Mouse (Mus musculus): ENCODE data around the gene Klrc3.
"Not testable (repeated sequence)": the region's sequence is repeated elsewhere in the genome, so short reads cannot be mapped to it uniquely, and the experiment has no call there.

Gene Klrc3

DNA sequence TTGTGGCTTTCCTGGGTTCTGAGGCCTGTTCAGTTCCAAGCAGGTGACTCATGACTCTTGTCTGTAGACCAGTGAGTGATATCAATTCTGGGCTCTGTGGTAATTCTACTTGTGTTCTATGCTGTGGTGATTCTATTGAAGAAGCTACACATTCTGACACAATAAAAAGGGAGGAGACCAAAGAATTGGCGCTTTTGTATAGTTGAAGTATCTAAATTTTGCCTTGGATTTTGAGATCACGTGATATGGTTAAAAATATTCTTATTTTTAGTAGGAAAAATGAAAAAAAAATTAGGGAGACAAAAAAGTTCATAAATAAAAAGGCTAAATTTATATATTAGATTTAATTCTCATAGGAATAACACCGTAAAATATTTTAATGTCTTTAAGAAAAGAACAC is at the start of gene Klrc3:
Gene Klrc3, minus strand, starts transcription at position 101 of the 400 bp plus-strand sequence.
- not testable (repeated sequence) for DNase-seq (ENCODE audit: low spot score)

DNA sequence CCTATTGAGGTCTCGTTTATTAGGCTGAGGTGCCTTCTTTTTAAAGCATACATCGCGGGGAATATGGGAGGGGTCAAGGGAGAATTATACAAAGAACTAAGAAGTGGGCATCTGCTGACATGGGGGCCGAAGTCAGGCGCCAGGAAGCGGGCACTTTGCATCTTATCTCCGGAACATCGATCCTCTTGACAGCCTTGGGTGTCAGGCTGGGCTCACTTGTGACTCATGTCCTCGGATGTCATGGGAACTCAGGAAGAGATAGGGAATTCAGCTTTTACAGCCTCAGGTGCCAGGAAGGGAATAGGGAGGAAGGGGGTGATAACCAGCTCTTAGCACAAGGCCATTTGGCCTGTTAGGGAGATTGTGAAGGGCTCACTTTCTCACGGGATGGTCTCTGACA is 48.3 kb upstream of the Klrc3 start:
- DNase-seq (ENCODE audit: low spot score): not testable (repeated sequence)

DNA sequence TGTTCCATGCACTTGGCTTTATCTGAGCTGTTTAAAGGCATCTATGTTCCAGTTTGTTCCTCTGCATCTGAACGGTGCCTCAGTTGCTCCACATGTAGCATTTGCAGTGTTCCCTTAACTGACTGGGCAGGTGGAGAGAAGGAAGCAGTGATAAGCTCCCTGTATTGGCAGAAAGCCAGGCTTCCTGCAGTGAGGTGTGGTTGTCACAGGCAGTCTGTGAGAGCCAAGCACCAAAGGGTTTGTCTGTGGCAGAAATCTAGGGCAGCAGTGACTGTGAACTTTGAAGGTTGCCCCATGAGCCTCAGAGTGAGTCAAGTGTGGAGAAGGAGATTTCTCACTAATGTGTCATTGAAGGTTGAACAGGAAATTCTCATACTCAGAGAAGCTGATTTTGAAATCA is 37.2 kb upstream of the Klrc3 start:
- no peak for DNase-seq (ENCODE audit: low spot score)

DNA sequence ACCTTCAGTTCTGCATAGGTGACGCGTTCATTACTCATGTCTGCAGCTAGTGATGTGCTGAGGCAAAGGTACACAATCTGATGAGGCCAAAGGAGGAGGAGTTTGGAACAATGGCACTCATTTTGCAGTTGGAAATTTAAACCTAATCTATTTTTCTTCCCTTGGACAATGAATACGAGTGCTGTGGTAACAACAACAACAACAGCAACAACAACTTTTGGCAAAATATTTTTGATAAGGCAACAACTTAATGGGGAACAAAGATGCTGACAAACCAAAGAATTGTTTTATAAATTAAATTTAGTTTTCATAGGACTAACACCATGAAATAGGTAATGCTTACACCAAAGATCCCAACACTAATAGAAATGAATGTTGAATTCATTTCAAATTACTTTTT is 35.7 kb upstream of the Klrc3 start, which contains the start of gene Klrc1:
Gene Klrc1, minus strand, starts transcription at position 101 of the 400 bp plus-strand sequence.
- no peak for DNase-seq (ENCODE audit: low spot score)

DNA sequence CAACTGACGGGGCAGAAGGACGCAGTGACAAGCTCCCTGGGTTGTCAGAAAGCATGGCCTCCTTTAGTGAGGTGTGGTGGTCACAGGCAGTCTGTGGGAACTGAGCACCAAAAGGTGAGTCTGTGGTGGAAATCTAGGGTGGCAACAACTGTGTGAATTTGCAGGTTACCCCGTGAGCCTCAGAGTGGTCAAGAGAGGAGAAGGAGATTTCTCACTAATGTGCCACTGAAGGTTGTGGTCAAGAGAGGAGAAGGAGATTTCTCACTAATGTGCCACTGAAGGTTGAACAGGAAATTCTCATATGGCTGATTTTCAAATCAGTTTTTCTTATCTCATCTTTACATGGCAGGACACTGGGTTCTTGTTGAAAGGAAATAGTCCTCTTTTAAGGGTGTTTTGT is 18.2 kb upstream of the Klrc3 start:
- not testable (repeated sequence) for DNase-seq (ENCODE audit: low spot score)

DNA sequence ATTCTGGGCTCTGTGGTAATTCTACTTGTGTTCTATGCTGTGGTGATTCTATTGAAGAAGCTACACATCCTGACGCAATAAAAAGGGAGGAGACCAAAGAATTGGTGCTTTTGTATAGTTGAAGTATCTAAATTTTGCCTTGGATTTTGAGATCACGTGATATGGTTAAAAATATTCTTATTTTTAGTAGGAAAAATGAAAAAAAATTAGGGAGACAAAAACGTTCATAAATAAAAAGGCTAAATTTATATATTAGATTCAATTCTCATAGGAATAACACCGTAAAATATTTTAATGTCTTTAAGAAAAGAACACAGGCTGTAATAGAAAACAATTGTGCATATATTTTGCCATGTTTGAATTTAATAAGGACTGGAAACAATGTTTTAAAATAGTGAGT is 17.5 kb upstream of the Klrc3 start, which contains the start of gene Klrc2:
Gene Klrc2, minus strand, starts transcription at position 101 of the 400 bp plus-strand sequence.
- DNase-seq (ENCODE audit: low spot score): not testable (repeated sequence)

DNA sequence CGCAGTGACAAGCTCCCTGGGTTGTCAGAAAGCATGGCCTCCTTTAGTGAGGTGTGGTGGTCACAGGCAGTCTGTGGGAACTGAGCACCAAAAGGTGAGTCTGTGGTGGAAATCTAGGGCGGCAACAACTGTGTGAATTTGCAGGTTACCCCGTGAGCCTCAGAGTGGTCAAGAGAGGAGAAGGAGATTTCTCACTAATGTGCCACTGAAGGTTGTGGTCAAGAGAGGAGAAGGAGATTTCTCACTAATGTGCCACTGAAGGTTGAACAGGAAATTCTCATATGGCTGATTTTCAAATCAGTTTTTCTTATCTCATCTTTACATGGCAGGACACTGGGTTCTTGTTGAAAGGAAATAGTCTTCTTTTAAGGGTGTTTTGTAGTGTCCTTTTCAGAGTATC is 917 bp upstream of the Klrc3 start:
- DNase-seq (ENCODE audit: low spot score): not testable (repeated sequence)

DNA sequence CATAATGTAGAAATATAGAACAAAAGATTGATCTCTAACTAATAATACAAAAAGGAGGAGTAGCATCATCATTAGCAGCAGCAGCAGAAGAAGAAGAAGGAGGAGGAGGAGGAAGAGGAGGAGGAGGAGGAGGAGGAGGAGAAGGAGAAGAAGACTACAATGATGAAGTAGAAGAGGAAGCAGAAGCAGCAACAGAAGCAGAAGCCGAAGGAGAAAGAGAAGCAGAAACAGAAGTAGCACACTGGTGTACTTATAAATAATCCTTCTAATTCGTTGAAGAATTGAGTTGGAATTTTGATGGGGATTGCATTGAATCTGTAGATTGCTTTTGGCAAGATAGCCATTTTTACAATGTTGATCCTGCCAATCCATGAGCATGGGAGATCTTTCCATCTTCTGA is 12.1 kb downstream of the Klrc3 start:
- not testable (repeated sequence) for DNase-seq (ENCODE audit: low spot score)

DNA sequence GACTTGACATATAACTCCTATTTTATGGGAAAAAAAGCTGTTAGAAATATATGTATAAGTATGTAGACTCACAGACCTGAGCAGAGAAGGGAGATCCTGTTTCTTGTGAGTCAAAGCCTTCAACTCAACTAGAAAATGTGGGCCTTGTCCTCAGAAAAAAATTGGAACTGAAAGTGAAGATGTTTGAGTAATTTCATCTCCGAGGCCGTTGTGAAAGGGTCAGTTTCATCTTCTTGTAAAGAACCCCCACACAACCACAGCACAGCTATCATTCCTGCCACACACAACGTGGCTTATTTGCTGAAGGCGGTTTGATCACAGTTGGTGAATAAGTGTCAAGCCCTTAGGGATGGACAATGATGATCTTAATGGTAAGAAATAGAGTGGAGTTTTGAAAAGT is 19.4 kb downstream of the Klrc3 start, which contains the start of gene Klrk1:
Gene Klrk1, minus strand, starts transcription at position 130 of the 400 bp plus-strand sequence.
- no peak for DNase-seq (ENCODE audit: low spot score)

DNA sequence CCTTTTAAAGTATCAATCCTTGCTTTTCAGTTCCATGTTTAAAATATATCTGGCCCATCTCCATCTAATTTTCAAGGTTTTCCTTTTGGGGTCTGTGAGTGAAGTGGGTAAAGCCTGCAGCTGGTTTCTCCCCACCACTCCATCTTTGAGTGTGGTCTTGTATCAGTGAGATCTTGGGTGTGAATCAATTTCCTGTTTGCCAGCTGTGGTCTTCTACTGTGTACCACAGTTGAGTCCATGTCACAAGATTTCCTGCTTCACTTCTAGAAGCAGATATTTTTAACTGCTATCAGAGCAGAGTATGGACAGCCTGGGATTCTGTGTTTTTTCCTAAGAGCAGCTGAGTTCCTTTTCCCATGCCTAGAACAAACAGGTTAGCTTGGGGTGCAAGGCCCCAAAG is 34.8 kb downstream of the Klrc3 start:
- DNase-seq (ENCODE audit: low spot score): no peak

DNA sequence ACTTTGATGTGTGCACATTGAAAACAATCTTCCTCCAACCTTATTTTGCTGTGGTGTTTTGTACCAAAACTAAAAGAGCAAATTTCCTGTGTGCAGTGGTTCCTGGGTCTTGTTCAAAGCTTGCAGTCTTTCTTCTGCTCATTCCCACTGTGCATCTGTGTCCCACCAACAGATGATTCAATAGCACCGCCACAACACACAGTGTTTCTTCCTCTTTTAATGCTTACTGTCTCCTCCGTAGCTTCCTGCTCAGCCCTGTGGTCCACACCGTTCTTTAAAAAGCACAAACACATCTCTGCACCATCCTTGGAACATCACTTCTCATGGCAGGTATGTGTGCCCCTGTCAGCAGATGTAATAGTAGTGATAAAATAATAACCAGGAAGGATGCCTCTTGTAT is 51.6 kb downstream of the Klrc3 start, which contains the start of gene Klrd1:
Gene Klrd1, plus strand, starts transcription at position 275 of the 400 bp plus-strand sequence.
- DNase-seq (ENCODE audit: low spot score): no peak
